Mouse (Mus musculus) gastrocnemius, postnatal 36 days (tissue): ENCODE data around the gene Ndfip2. TPM values are rescaled to one million over a fixed set of nuclear protein-coding genes. Genes with fewer than 3 reads are reported as not detected.

Experiments
- DNase-seq, 2 experiments: peaks; one replicate each; pipeline ENCODE4 v3.0.0; 2022
- intact Hi-C: fragments of 180-260 bp; cut with DNase I; formaldehyde crosslinking; loops from one replicate; pipeline ENCODE4 v1.15.1; 2025
- total RNA-seq, 2 experiments: library from RNA; stranded (reverse); gene quantifications; 2 replicates each; pipeline ENCODE4 v1.2.3; 2021

The Ndfip2 gene
- total RNA-seq, 2 experiments from 2014 or later, result 12.8 to 12.9 TPM

GRCm38 (mm10) chr14:105333475-105334094, 75.2 kb downstream of the Ndfip2 start:
- DNase-seq, result no peak
- intact Hi-C loops, result no loop called here

GRCm38 (mm10) chr14:105341765-105342164, 83.4 kb downstream of the Ndfip2 start:
- DNase-seq, result no peak

GRCm38 (mm10) chr14:105354121-105354520, 95.7 kb downstream of the Ndfip2 start:
- no peak for DNase-seq
- intact Hi-C loops, result no loop called here

More at GRCm38 (mm10) chr14:105341765-105342164, 83.4 kb downstream of the Ndfip2 start:
- intact Hi-C loops, result no loop called here

Other genes with a start within 250 kb of the Ndfip2 start
- gene Rbm26, start 81.2 kb upstream of the Ndfip2 start, total RNA-seq, result 10 to 100 TPM; 15.1 to 16.9 TPM